Mouse (Mus musculus) midbrain, postnatal 0 days (tissue): ENCODE measurements around the gene Cacna1h. TPM values are rescaled to one million over a fixed set of nuclear protein-coding genes. Genes with fewer than 3 reads are reported as not detected.

Experiments
- ATAC-seq: fragments of 200-750 bp; cut with Nextera tagmentation; 2 replicates; pipeline ENCODE4 v1.8.0; 2017; ENCODE audit warnings: moderate number of reproducible peaks, mild to moderate bottlenecking, moderate TSS enrichment, moderate library complexity; ENCODE audit not compliant: low FRiP score
- DNase-seq: peaks from one replicate; pipeline ENCODE4 v3.0.0-alpha.2; 2015; ENCODE audit warnings: low spot score
- H3K27ac ChIP-seq: fragments of 300-500 bp; sonication (generic); 2 replicates; pipeline ENCODE4 v1.5.1; 2014; ENCODE audit warnings: low read depth, mild to moderate bottlenecking, low read length, mixed read lengths
- H3K27me3 ChIP-seq: fragments of 300-500 bp; sonication (generic); 2 replicates; pipeline ENCODE4 v1.6.1; 2014; ENCODE audit warnings: low read length, control low read depth, mixed read lengths; ENCODE audit not compliant: insufficient read depth
- H3K36me3 ChIP-seq: fragments of 300-500 bp; sonication (generic); 2 replicates; pipeline ENCODE4 v1.6.1; 2014; ENCODE audit warnings: low read length, control low read depth, mixed read lengths; ENCODE audit not compliant: insufficient read depth
- H3K4me1 ChIP-seq: fragments of 300-500 bp; sonication (generic); 2 replicates; pipeline ENCODE4 v1.6.1; 2014; ENCODE audit warnings: mild to moderate bottlenecking, control low read depth, antibody characterized with exemption, low read length, mixed read lengths; ENCODE audit not compliant: insufficient read depth
- H3K4me2 ChIP-seq: fragments of 300-500 bp; sonication (generic); 2 replicates; pipeline ENCODE4 v1.6.1; 2014; ENCODE audit warnings: low read depth, mild to moderate bottlenecking, low read length, mixed read lengths; ENCODE audit not compliant: poor library complexity, severe bottlenecking
- H3K4me3 ChIP-seq: fragments of 300-500 bp; sonication (generic); 2 replicates; pipeline ENCODE4 v1.5.1; 2014; ENCODE audit warnings: low read depth, mild to moderate bottlenecking, low read length, moderate library complexity
- H3K9ac ChIP-seq: fragments of 300-500 bp; sonication (generic); replicated peaks from 2 replicates; pipeline ENCODE4 v1.6.1; 2014; ENCODE audit warnings: mild to moderate bottlenecking, low read length, moderate library complexity, mixed read lengths; ENCODE audit not compliant: poor library complexity, severe bottlenecking
- H3K9me3 ChIP-seq: fragments of 300-500 bp; sonication (generic); 2 replicates; pipeline ENCODE4 v1.6.1; 2016; ENCODE audit warnings: low read length, control low read depth
- CTCF ChIP-seq: IDR thresholded peaks from 2 replicates; pipeline ENCODE4 v1.5.1; 2016; ENCODE audit warnings: antibody characterized with exemption, mild to moderate bottlenecking
- WGBS: fragments of 180-500 bp; shearing (Covaris S2); extraction: QIAGEN DNeasy Blood & Tissue Kit; methylation state at CpG from one replicate; pipeline ENCODE4 v1.1.7; 2014; 5-methylcytosine and 5-hydroxymethylcytosine counted together
- polyA plus RNA-seq: library from polyadenylated mRNA; unstranded; fragments of >200 nt; fragmentation: Nextera tagmentation; extraction: Ambion mirVana; gene quantifications from 2 replicates; pipeline ENCODE4 v1.2.1, GENCODE M21; 2015
- total RNA-seq: library from RNA; depleted of rRNA; stranded (reverse); fragments of >200 nt; gene quantifications from 2 replicates; pipeline ENCODE4 v1.2.3, GENCODE M21; 2014

Cacna1h gene
- total and polyA plus RNA-seq, 2 experiments from 2014 or later = 9.5 to 117 TPM

- Histone ChIP-seq H3K4me2 (no peak overlapping the region), H3K4me3 (no peak overlapping the region), H3K4me1 (no peaks in the 10 kb centered on the region), H3K9me3 (no peaks in the 10 kb centered on the region), H3K36me3 (no peaks in the 10 kb centered on the region), H3K9ac (no peak overlapping the region), H3K27me3 (no peaks in the 10 kb centered on the region), H3K27ac (no peak overlapping the region)
- WGBS = 80% methylated on average over 6 of the region's 6 CpGs
- TF ChIP-seq CTCF = no peak
- ATAC-seq = no peak
- DNase-seq = no peak
Measured at GRCm38 (mm10) chr17:25441417-25441816, 7.8 kb upstream of the Cacna1h start.

GRCm38 (mm10) chr17:25433223-25433616 lies 363 bp downstream of the Cacna1h start:
- Histone ChIP-seq H3K4me3 (peak overlapping the region; percentile 80), H3K36me3 (peaks cover 5% of the 10 kb centered on the region; the same call in 1 of the 2 replicates), H3K9ac (peak overlapping the region; percentile 86), H3K4me1 (peaks cover 11% of the 10 kb centered on the region; the same call in 1 of the 2 replicates), H3K27me3 (no peaks in the 10 kb centered on the region), H3K9me3 (no peaks in the 10 kb centered on the region), H3K27ac (peak overlapping the region; percentile 75), H3K4me2 (peak overlapping the region; percentile 86)
- under 1% methylated on average over 35 of the region's 40 CpGs for WGBS
- peak; percentile 64 for ATAC-seq
- DNase-seq = peak; percentile 46
- TF ChIP-seq CTCF = no peak

GRCm38 (mm10) chr17:25432433-25433181 lies 976 bp downstream of the Cacna1h start:
- Histone ChIP-seq H3K4me3 (peak overlapping the region; percentile 80), H3K9ac (peak overlapping the region; percentile 86), H3K4me2 (peak overlapping the region; percentile 86), H3K9me3 (no peaks in the 10 kb centered on the region), H3K27me3 (no peaks in the 10 kb centered on the region), H3K27ac (peak overlapping the region; percentile 75), H3K4me1 (peaks cover 13% of the 10 kb centered on the region; the same call in 1 of the 2 replicates), H3K36me3 (peaks cover 9% of the 10 kb centered on the region; the same call in 1 of the 2 replicates)
- no peak for TF ChIP-seq CTCF
- under 1% methylated on average over 53 of the region's 53 CpGs for WGBS
- ATAC-seq (0 out of 2 replicates have a peak, but pooled peaks have one; percentile 15), DNase-seq (no peak)

GRCm38 (mm10) chr17:25430534-25430933 lies 3.0 kb downstream of the Cacna1h start:
- H3K27me3 ChIP-seq = no peaks in the 10 kb centered on the region
- H3K4me3 ChIP-seq = no peak overlapping the region
- no peak for TF ChIP-seq CTCF
- 0 out of 2 replicates have a peak overlapping the region, but pooled peaks have one; percentile 13 for H3K4me2 ChIP-seq
- DNase-seq (no peak), ATAC-seq (no peak)
- 0 out of 2 replicates have a peak overlapping the region, but pooled peaks have one; percentile 29 for H3K9ac ChIP-seq
- H3K27ac ChIP-seq = no peak overlapping the region
- H3K36me3 ChIP-seq = peaks cover 12% of the 10 kb centered on the region; the same call in 1 of the 2 replicates
- H3K4me1 ChIP-seq = peaks cover 25% of the 10 kb centered on the region; the same call in 1 of the 2 replicates
- 31% methylated on average over 8 of the region's 8 CpGs for WGBS
- H3K9me3 ChIP-seq = no peaks in the 10 kb centered on the region

- no peak overlapping the region for H3K27ac ChIP-seq
- TF ChIP-seq CTCF = no peak
- H3K27me3 ChIP-seq = no peaks in the 10 kb centered on the region
- DNase-seq (no peak), ATAC-seq (no peak)
- peaks cover 12% of the 10 kb centered on the region; the same call in 1 of the 2 replicates for H3K36me3 ChIP-seq
- 52% methylated on average over 6 of the region's 6 CpGs for WGBS
- H3K4me3 ChIP-seq = no peak overlapping the region
- no peak overlapping the region for H3K9ac ChIP-seq
- H3K4me2 ChIP-seq = no peak overlapping the region
- H3K4me1 ChIP-seq = peaks cover 25% of the 10 kb centered on the region; the same call in 1 of the 2 replicates
- no peaks in the 10 kb centered on the region for H3K9me3 ChIP-seq
Measured at GRCm38 (mm10) chr17:25429886-25430285, 3.7 kb downstream of the Cacna1h start.

- H3K27me3 ChIP-seq = no peaks in the 10 kb centered on the region
Measured at GRCm38 (mm10) chr17:25429240-25429639, 4.3 kb downstream of the Cacna1h start.

More at GRCm38 (mm10) chr17:25429240-25429639, 4.3 kb downstream of the Cacna1h start:
- H3K36me3 ChIP-seq = peaks cover 12% of the 10 kb centered on the region; the same call in 1 of the 2 replicates
- no peak for ATAC-seq
- peaks cover 25% of the 10 kb centered on the region; the same call in 1 of the 2 replicates for H3K4me1 ChIP-seq
- no peaks in the 10 kb centered on the region for H3K9me3 ChIP-seq
- H3K9ac ChIP-seq = no peak overlapping the region
- no peak overlapping the region for H3K4me3 ChIP-seq
- no peak overlapping the region for H3K27ac ChIP-seq
- 60% methylated on average over 5 of the region's 5 CpGs for WGBS
- TF ChIP-seq CTCF = no peak
- no peak overlapping the region for H3K4me2 ChIP-seq
- DNase-seq = no peak
